Comparison of ENCODE assay signal across 13 mouse cellular contexts in the genomic region with DNA sequence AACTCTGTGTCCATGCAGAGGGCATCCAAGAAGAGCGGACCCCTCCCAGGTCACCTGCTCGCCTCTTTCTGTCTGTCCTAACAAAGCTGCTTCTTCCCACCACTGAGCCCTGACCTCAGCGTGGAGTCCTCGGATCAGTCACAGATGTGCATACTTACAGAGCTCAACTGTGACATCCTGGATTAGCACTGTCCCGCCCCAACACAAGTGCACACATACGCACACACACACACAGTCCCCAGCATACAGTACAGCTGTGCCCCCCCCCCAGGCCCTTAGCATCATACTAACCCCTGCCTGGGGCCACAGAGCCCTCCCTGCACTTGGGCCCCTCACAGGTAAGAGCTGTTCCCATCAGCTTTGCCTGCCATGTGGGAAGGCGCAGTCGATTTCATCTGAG. TPM values are rescaled to one million over a fixed set of nuclear protein-coding genes. Genes with fewer than 3 reads are reported as not detected.
DNase-seq lines count a peak whose midpoint lies in the region; ATAC-seq and TF ChIP-seq lines count a peak whose summit lies in the region.
"Had no signal": no experiment of that assay in that cellular context is flagged by ENCODE, and none has a peak within 500 bp of the region (broad histone marks: within the 10 kb centered on the region; RNA-seq: fewer than 3 reads in every experiment).

No protein-coding gene starts in this region.

- WGBS in heart, embryonic 11.5 days (ENCODE audit: insufficient replicate concordance) = 93% methylated on average over 8 of the region's 8 CpGs
- 86% methylated on average over 8 of the region's 8 CpGs for WGBS in midbrain, embryonic 11.5 days
- 87% methylated on average over 8 of the region's 8 CpGs for WGBS in midbrain, postnatal 0 days
- WGBS in hindbrain, embryonic 14.5 days = 92% methylated on average over 8 of the region's 8 CpGs
- 92% methylated on average over 8 of the region's 8 CpGs for WGBS in neural tube, embryonic 13.5 days

- H3K36me3 ChIP-seq in heart, embryonic 11.5 days (ENCODE audit: control insufficient read depth, insufficient read depth, low read length) = no peaks in the 10 kb centered on the region
- no peaks in the 10 kb centered on the region for H3K36me3 ChIP-seq in midbrain, embryonic 11.5 days (ENCODE audit: control insufficient read depth, insufficient read depth, low read length)
- H3K36me3 ChIP-seq in midbrain, postnatal 0 days (ENCODE audit: insufficient read depth, low read length) = no peaks in the 10 kb centered on the region
- H3K36me3 ChIP-seq in hindbrain, embryonic 14.5 days (replicated peaks; ENCODE audit: control insufficient read depth, insufficient read depth) = no peaks in the 10 kb centered on the region
- no peaks in the 10 kb centered on the region for H3K36me3 ChIP-seq in neural tube, embryonic 13.5 days
- H3K36me3 ChIP-seq: intestine, embryonic 15.5 days; lung, embryonic 15.5 days had no signal

- no peak for DNase-seq in heart, postnatal 25 days (ENCODE audit: low spot score)
- no peak for DNase-seq in midbrain, embryonic 11.5 days (ENCODE audit: low spot score, missing footprints)
- no peak for DNase-seq in midbrain, postnatal 0 days (ENCODE audit: low spot score)
- no peak for DNase-seq in hindbrain, embryonic 14.5 days (ENCODE audit: low spot score)
- no peak for DNase-seq in cerebellum, postnatal 10 days
- no peak for DNase-seq in retina, postnatal 1 day

- 0 out of 2 replicates have a peak, but pooled peaks have one; percentile 43 for ATAC-seq in heart, embryonic 11.5 days (replicated peaks; ENCODE audit: insufficient number of reproducible peaks, low FRiP score, low TSS enrichment)
- ATAC-seq in midbrain, embryonic 11.5 days (ENCODE audit: low FRiP score) = peak; percentile 53; the same call in 1 of the 2 replicates
- no peak for ATAC-seq in midbrain, postnatal 0 days (ENCODE audit: low FRiP score)
- ATAC-seq in hindbrain, embryonic 14.5 days (ENCODE audit: low FRiP score) = peak; percentile 23; the same call in 1 of the 2 replicates
- peak; percentile 54 for ATAC-seq in neural tube, embryonic 13.5 days (ENCODE audit: low read depth)

- no peaks in the 10 kb centered on the region for H3K27me3 ChIP-seq in heart, embryonic 11.5 days (ENCODE audit: control insufficient read depth, insufficient read depth, low read length)
- no peaks in the 10 kb centered on the region for H3K27me3 ChIP-seq in midbrain, embryonic 11.5 days (ENCODE audit: control insufficient read depth, insufficient read depth, low read length)
- no peaks in the 10 kb centered on the region for H3K27me3 ChIP-seq in midbrain, postnatal 0 days (ENCODE audit: insufficient read depth, low read length)
- no peaks in the 10 kb centered on the region for H3K27me3 ChIP-seq in hindbrain, embryonic 14.5 days (ENCODE audit: control insufficient read depth, insufficient read depth, low read length)
- no peaks in the 10 kb centered on the region for H3K27me3 ChIP-seq in neural tube, embryonic 13.5 days
- H3K27me3 ChIP-seq: intestine, embryonic 15.5 days; lung, embryonic 15.5 days; Patski had no signal

- H3K9ac ChIP-seq in heart, embryonic 11.5 days (ENCODE audit: low read depth, low read length) = no peak overlapping the region
- no peak overlapping the region for H3K9ac ChIP-seq in midbrain, embryonic 11.5 days (ENCODE audit: low read length)
- no peak overlapping the region for H3K9ac ChIP-seq in midbrain, postnatal 0 days (replicated peaks; ENCODE audit: low read length, poor library complexity, severe bottlenecking)
- no peak overlapping the region for H3K9ac ChIP-seq in hindbrain, embryonic 14.5 days
- no peak overlapping the region for H3K9ac ChIP-seq in neural tube, embryonic 13.5 days
- H3K9ac ChIP-seq: intestine, embryonic 15.5 days; lung, embryonic 15.5 days had no signal

- intact Hi-C loops in heart, postnatal 25 days (cut with DNase I) = loop anchor here (2.0 to 10.0 kb wide), 2 partner anchors 337 to 1241 kb away; no protein-coding TSS in a partner anchor

- no peaks in the 10 kb centered on the region; the same call in 1 of the 2 replicates for H3K4me1 ChIP-seq in heart, embryonic 11.5 days (ENCODE audit: control insufficient read depth, insufficient read depth, low read length)
- H3K4me1 ChIP-seq in midbrain, embryonic 11.5 days (ENCODE audit: control insufficient read depth, insufficient read depth, low read length) = no peaks in the 10 kb centered on the region
- H3K4me1 ChIP-seq in midbrain, postnatal 0 days (ENCODE audit: insufficient read depth, low read length) = no peaks in the 10 kb centered on the region; the same call in 1 of the 2 replicates
- H3K4me1 ChIP-seq in hindbrain, embryonic 14.5 days (replicated peaks; ENCODE audit: control insufficient read depth, insufficient read depth, low read length) = no peaks in the 10 kb centered on the region
- H3K4me1 ChIP-seq in neural tube, embryonic 13.5 days (replicated peaks) = no peaks in the 10 kb centered on the region
- H3K4me1 ChIP-seq: intestine, embryonic 15.5 days; lung, embryonic 15.5 days had no signal

- no peak overlapping the region for H3K4me3 ChIP-seq in heart, embryonic 11.5 days (ENCODE audit: low read depth, low read length)
- no peak overlapping the region for H3K4me3 ChIP-seq in midbrain, embryonic 11.5 days (ENCODE audit: low read depth, low read length)
- H3K4me3 ChIP-seq in midbrain, postnatal 0 days (ENCODE audit: low read depth, low read length) = no peak overlapping the region
- H3K4me3 ChIP-seq in hindbrain, embryonic 14.5 days (replicated peaks; ENCODE audit: low read length) = no peak overlapping the region
- no peak overlapping the region for H3K4me3 ChIP-seq in neural tube, embryonic 13.5 days
- H3K4me3 ChIP-seq: intestine, embryonic 15.5 days; lung, embryonic 15.5 days; myocyte had no signal

- H3K9me3 ChIP-seq in heart, embryonic 11.5 days (replicated peaks; ENCODE audit: control insufficient read depth, low read length) = no peaks in the 10 kb centered on the region
- H3K9me3 ChIP-seq in midbrain, embryonic 11.5 days (ENCODE audit: control insufficient read depth, low read length) = no peaks in the 10 kb centered on the region
- H3K9me3 ChIP-seq in midbrain, postnatal 0 days (ENCODE audit: low read length) = no peaks in the 10 kb centered on the region
- no peaks in the 10 kb centered on the region for H3K9me3 ChIP-seq in hindbrain, embryonic 14.5 days (ENCODE audit: control insufficient read depth, low read length)
- no peaks in the 10 kb centered on the region for H3K9me3 ChIP-seq in neural tube, embryonic 13.5 days
- H3K9me3 ChIP-seq: intestine, embryonic 15.5 days; lung, embryonic 15.5 days had no signal

- no peak overlapping the region for H3K27ac ChIP-seq in heart, embryonic 11.5 days (ENCODE audit: low read depth, low read length)
- no peak overlapping the region for H3K27ac ChIP-seq in midbrain, embryonic 11.5 days (ENCODE audit: low read depth, low read length)
- H3K27ac ChIP-seq in midbrain, postnatal 0 days (ENCODE audit: low read depth, low read length) = no peak overlapping the region
- no peak overlapping the region for H3K27ac ChIP-seq in hindbrain, embryonic 14.5 days
- H3K27ac ChIP-seq in neural tube, embryonic 13.5 days (replicated peaks) = no peak overlapping the region
- H3K27ac ChIP-seq: intestine, embryonic 15.5 days; lung, embryonic 15.5 days had no signal

- H3K4me2 ChIP-seq in heart, embryonic 11.5 days = no peak overlapping the region
- no peak overlapping the region for H3K4me2 ChIP-seq in midbrain, embryonic 11.5 days
- H3K4me2 ChIP-seq in midbrain, postnatal 0 days (ENCODE audit: low read depth, low read length, poor library complexity, severe bottlenecking) = no peak overlapping the region
- H3K4me2 ChIP-seq in hindbrain, embryonic 14.5 days (replicated peaks) = no peak overlapping the region
- no peak overlapping the region for H3K4me2 ChIP-seq in neural tube, embryonic 13.5 days
- H3K4me2 ChIP-seq: intestine, embryonic 15.5 days; liver, embryonic 11.5 days; lung, embryonic 15.5 days had no signal

- no peak for TF ChIP-seq CTCF in midbrain, postnatal 0 days (IDR thresholded peaks at IDR 0.05)

RNA-seq across cellular contexts. Expression of gene Dap, which starts 41.3 kb away (rescaled TPM):
- polyA plus RNA-seq in heart, embryonic 11.5 days (2014; fragmentation: Nextera tagmentation; extraction: Ambion mirVana) = 61.2 and 65.1 TPM in 2 replicates
- total RNA-seq in heart, postnatal 25 days (2021) = 10 to 100 TPM; 20.4 to 20.7 TPM
- polyA plus RNA-seq in midbrain, embryonic 11.5 days (2014; fragmentation: Nextera tagmentation; extraction: Ambion mirVana) = 36.0 and 40.3 TPM in 2 replicates
- 14.8 and 22.1 TPM in 2 replicates for total RNA-seq in midbrain, postnatal 0 days (2014; rRNA removed)
- polyA plus RNA-seq in midbrain, postnatal 0 days (2015; fragmentation: Nextera tagmentation; extraction: Ambion mirVana) = 26.1 and 28.2 TPM in 2 replicates
- polyA plus RNA-seq in hindbrain, embryonic 14.5 days (2014; fragmentation: Nextera tagmentation; extraction: Ambion mirVana) = 25.4 and 36.2 TPM in 2 replicates
- 33.4 and 34.7 TPM in 2 replicates for polyA plus RNA-seq in neural tube, embryonic 13.5 days (2015; fragmentation: Nextera tagmentation; extraction: Ambion mirVana)
